Mouse (Mus musculus): ENCODE data around the gene Krtap3-2.

- no peak for TF ChIP-seq CTCF (IDR thresholded peaks at IDR 0.05; ENCODE audit: low read depth)
- TF ChIP-seq EP300 (IDR thresholded peaks at IDR 0.05; ENCODE audit: low read depth) = no peak
These were observed 24.4 kb upstream of the Krtap3-2 start for GRCm38 (mm10) chr11:99581051-99581450.
